Mouse (Mus musculus): Measurements from ENCODE around the gene Nab2. TPM values are rescaled to one million over a fixed set of nuclear protein-coding genes. Genes with fewer than 3 reads are reported as not detected.

Gene Nab2
- polyA plus RNA-seq, 1 experiment, result not detected

DNA sequence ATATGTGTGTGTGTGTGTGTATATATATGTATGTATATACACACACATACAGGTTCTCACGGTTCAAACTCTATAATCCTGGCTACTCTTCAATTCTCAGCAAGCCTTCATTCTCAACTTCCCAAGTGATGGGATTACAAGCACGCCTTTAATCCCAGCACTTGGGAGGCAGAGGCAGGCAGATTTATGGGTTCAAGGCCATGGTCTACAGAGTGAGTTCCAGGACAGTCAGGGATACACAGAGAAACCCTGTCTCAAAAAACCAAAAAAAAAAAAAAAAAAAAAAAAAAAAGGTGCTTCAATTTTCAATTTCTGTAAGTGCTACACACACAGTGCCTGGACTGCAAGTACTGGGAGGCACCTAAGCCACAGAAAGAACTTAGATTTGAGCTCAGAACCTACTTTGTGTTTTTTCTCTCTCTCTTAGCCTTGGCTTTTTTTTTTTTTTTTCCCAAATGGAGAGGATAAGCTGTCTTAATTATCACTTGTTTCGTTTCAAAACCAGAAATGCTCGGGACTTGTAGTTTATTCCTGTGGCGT is 7.6 kb upstream of the Nab2 start:
- Histone ChIP-seq H3K4me1 (ENCODE audit: control insufficient read depth, insufficient read depth, low read length) (peaks cover 7% of the 10 kb centered on the region), H3K27ac (ENCODE audit: insufficient read depth, low read depth, low read length) (no peak overlapping the region), H3K4me3 (ENCODE audit: insufficient read depth, low read depth, low read length) (no peak overlapping the region)
- TF ChIP-seq POLR2A (IDR thresholded peaks at IDR 0.05; ENCODE audit: insufficient read depth, low read depth, low read length) (no peak), CTCF (IDR thresholded peaks at IDR 0.05; ENCODE audit: insufficient read depth, low read depth, low read length) (no peak)
- 43% methylated on average over 5 of the region's 5 CpGs for WGBS

DNA sequence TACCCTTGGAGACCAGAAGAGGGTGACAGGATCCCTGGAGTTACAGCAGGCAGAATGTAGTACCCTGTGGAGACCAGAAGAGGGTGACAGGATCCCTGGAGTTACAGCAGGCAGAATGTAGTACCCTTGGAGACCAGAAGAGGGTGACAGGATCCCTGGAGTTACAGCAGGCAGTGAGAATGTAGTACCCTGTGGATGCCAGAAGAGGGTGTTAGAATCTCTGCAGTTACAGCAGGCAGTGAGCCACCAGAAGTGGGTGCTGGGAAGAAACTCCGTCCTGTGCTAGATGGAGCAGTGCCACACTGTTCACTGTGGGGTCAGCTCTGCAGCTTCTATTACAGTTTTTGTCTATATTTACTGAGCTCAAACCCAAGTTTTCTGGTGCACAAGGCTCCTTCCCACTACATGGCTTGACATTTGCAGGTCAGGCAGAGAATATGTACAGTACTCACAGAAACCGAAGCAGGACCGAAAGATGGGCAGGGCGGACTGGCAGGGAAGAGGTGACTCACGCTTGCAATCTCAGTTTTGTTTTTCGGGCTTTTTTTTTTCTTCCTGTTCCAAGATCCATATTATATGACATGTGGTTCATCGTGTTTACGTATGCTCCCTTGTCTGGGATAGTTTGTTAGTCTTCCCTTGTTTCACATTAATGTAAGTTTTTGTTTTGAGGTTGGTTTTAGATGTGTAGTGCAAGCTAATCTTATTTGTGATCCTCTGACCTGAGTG is 6.6 kb upstream of the Nab2 start:
- WGBS, result 57% methylated on average over 8 of the region's 8 CpGs
- no peak overlapping the region for H3K4me3 ChIP-seq (ENCODE audit: insufficient read depth, low read depth, low read length)
- TF ChIP-seq POLR2A (IDR thresholded peaks at IDR 0.05; ENCODE audit: insufficient read depth, low read depth, low read length) (no peak), CTCF (IDR thresholded peaks at IDR 0.05; ENCODE audit: insufficient read depth, low read depth, low read length) (peak; percentile 59)
- H3K4me1 ChIP-seq (ENCODE audit: control insufficient read depth, insufficient read depth, low read length), result peaks cover 10% of the 10 kb centered on the region
- H3K27ac ChIP-seq (ENCODE audit: insufficient read depth, low read depth, low read length), result no peak overlapping the region

DNA sequence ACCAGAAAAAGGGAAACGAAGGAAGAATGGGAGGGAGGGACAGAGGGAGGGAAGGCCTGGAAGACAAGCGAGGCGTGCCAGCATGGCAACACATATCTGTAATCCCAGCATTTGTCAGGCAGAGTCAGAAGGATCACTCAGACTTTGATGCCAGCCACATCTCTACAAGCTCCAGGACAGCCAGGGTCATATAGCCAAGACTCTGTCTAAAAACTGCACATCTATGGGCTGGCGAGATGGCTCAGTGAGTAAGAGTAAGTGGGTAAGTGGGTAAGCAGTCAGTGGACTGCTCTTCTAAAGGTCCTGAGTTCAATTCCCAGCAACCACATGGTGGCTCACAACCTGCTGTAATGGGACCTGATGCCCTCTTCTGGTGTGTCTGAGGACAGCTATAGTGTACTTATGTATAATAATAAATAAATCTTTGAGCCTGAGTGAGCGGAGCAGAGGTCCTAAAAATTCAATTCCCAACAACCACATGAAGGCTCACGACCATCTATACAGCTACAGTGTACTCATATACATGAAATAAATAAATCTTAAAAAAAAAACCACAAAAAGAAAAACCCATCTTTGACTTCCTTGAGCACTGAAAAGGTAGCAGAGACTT is 5.8 kb upstream of the Nab2 start:
- Histone ChIP-seq H3K4me3 (ENCODE audit: insufficient read depth, low read depth, low read length) (no peak overlapping the region), H3K4me1 (ENCODE audit: control insufficient read depth, insufficient read depth, low read length) (peaks cover 14% of the 10 kb centered on the region), H3K27ac (ENCODE audit: insufficient read depth, low read depth, low read length) (no peak overlapping the region)
- no peak for TF ChIP-seq POLR2A (IDR thresholded peaks at IDR 0.05; ENCODE audit: insufficient read depth, low read depth, low read length)
- TF ChIP-seq CTCF (IDR thresholded peaks at IDR 0.05; ENCODE audit: insufficient read depth, low read depth, low read length), result no peak
- WGBS, result 91% methylated on average over 6 of the region's 6 CpGs

DNA sequence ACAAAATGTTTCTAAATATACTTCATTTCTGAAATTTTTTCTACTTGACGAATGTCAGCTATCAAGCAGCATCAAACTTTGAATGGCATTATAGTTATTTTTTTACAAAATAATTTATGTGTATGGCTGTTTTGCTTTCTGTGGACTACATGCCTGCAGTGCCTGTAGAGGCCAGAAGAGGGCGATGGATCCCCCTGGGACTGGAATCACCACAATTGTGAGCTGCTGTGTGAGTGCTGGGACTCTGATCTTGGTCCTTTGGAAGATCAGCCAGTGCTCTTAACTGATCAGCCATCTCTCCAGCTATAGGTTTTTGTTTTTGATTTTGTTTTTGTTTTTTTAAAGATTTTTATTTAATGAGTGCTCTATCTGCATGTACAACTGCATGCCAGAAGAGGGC is 2.9 kb upstream of the Nab2 start:
- 38% methylated on average over 2 of the region's 2 CpGs for WGBS
- no peak overlapping the region for H3K4me3 ChIP-seq (ENCODE audit: insufficient read depth, low read depth, low read length)
- H3K27ac ChIP-seq (ENCODE audit: insufficient read depth, low read depth, low read length), result no peak overlapping the region
- TF ChIP-seq POLR2A (IDR thresholded peaks at IDR 0.05; ENCODE audit: insufficient read depth, low read depth, low read length), result no peak
- peak; percentile 42; the same call in 1 of the 2 replicates for TF ChIP-seq CTCF (IDR thresholded peaks at IDR 0.05; ENCODE audit: insufficient read depth, low read depth, low read length)
- H3K4me1 ChIP-seq (ENCODE audit: control insufficient read depth, insufficient read depth, low read length), result peaks cover 29% of the 10 kb centered on the region

DNA sequence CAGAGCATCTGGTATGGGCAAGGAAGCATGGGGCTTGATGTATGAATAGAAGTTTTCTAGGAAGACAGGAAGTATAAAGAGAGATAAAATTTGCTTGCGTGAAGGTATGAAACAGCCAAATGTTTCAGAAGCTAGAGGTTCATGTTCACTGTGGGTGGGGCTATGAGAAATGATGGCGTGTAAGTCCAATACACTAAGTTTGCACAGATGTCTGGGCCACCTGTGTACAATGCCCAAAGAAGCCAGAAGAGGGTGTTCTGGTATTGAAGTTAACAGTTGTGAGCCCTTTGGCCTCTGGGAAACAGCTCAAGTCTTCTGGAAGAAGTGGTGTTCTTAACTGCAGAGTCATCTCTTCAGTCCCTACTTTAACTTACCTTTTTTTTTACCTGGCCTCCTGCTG is 1.8 kb upstream of the Nab2 start:
- TF ChIP-seq CTCF (IDR thresholded peaks at IDR 0.05; ENCODE audit: insufficient read depth, low read depth, low read length) (no peak), POLR2A (IDR thresholded peaks at IDR 0.05; ENCODE audit: insufficient read depth, low read depth, low read length) (no peak)

DNA sequence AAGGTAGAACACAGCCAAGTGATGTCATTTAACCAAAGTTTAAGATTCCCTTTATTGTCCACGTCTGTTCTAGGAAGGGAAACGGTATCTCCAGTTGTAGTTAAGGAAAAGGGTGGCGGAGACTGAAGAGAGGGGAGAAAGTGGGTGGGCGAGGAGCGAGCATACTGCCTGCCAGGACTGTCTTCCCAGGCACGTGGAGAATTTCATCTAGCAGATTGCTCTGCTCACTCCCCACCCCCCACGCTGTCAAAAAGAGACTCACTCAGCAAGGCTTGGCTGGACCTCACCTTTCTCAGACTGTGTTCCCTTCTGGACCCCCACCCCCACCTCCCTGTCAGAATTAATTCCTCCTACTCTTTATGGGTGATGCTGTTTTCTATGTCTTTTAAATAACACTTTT is 802 bp upstream of the Nab2 start:
- Histone ChIP-seq H3K27ac (ENCODE audit: insufficient read depth, low read depth, low read length) (peak overlapping the region; percentile 91; the same call in 1 of the 2 replicates), H3K4me1 (ENCODE audit: control insufficient read depth, insufficient read depth, low read length) (peaks cover 43% of the 10 kb centered on the region), H3K4me3 (ENCODE audit: insufficient read depth, low read depth, low read length) (0 out of 2 replicates have a peak overlapping the region, but pooled peaks have one; percentile 3)
- TF ChIP-seq CTCF (IDR thresholded peaks at IDR 0.05; ENCODE audit: insufficient read depth, low read depth, low read length) (no peak), POLR2A (IDR thresholded peaks at IDR 0.05; ENCODE audit: insufficient read depth, low read depth, low read length) (no peak)
- 18% methylated on average over 7 of the region's 7 CpGs for WGBS

More for the DNA sequence above, 1.8 kb upstream of the Nab2 start:
- H3K4me3 ChIP-seq (ENCODE audit: insufficient read depth, low read depth, low read length), result no peak overlapping the region
- no peak overlapping the region for H3K27ac ChIP-seq (ENCODE audit: insufficient read depth, low read depth, low read length)
- H3K4me1 ChIP-seq (ENCODE audit: control insufficient read depth, insufficient read depth, low read length), result peaks cover 35% of the 10 kb centered on the region
- WGBS, result 96% methylated on average over 2 of the region's 2 CpGs

DNA sequence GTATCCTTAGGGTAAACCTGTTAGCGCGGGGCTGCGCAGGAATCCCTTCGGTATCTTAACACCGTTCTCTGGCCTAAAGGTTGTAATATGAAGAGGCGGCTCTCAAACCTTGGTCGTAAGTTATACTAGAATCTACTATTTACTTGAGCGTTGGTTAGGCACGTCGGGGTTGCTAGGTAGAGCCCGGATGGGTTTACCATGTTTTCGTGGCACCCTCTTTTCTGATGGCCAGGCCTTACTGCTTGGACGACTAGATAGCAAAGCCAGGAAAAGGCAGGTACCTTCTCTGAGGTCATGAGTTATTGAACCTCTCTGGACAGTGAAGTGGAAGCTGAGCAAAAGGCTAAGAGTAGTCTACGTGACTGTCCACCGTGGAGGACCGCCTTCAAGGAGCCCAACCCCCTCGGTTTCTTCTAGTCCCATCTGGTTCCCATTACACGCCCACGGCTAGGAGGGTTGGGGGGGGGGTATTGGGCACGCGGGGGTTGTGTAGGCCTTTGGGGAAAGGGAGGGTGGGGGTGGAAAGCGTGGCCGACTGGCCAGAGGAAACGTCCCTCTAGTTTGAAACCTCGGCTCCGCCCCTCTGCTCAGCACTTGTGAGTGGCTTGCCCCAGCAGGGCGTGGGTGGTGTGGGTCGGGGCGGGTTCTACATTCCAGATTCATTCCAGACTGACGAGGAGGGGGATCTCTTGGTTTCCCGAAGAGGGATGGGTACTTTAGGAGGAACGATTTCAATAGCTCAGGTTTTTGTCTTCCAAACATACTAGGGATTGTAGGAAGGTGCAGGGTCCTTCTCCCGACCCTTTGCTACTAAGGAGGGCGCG is 887 bp downstream of the Nab2 start:
- 5% methylated on average over 35 of the region's 35 CpGs for WGBS
- H3K4me1 ChIP-seq (ENCODE audit: control insufficient read depth, insufficient read depth, low read length), result peaks cover 59% of the 10 kb centered on the region
- H3K27ac ChIP-seq (ENCODE audit: insufficient read depth, low read depth, low read length), result peak overlapping the region; percentile 91
- peak overlapping the region; percentile 64 for H3K4me3 ChIP-seq (ENCODE audit: insufficient read depth, low read depth, low read length)
- TF ChIP-seq POLR2A (IDR thresholded peaks at IDR 0.05; ENCODE audit: insufficient read depth, low read depth, low read length), result no peak

DNA sequence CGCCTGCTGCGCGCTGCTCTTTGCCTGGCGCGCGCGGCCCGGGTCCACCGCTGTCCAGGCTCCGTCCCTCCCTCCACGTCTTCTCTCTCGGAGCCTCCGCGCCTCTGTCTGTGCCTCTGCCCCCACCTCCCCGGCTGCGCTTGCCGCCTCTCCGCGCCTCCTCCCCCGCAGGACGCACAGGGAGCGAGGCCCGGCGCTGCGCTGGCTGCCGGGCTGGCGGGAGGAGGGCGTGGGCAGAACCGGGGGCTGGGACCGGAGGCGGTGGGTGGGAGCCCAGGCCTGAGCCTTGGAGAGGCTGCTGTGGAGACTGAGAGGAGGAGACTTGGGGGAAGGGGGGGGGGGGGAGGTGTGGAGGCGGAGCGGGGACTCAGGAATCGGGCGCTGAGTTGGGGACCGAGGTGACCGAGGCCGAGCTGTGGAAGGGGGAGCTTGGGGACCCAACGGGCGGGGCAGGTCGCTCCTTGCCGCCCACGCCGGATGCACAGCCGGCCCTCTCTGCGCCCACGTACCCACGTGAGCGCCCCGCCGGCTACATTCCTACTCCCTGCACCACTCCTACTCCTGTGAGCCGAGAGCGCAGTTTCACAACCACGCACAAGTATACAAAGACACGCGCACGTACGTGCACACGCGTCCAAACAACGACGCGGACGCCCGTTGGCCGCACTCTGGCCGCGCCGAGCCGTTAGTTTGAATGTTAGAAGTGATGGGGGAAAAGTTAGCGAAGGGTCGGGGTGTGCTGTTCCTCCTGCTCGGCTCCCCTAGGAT is 1.7 kb downstream of the Nab2 start, which contains the start of gene Nemp1:
TSS of gene Nemp1 (plus strand) at position 401 of the 768 bp plus-strand sequence.
- under 1% methylated on average over 71 of the region's 73 CpGs for WGBS
- peak within 1 kb of the TSS; percentile 91 for H3K27ac ChIP-seq (ENCODE audit: insufficient read depth, low read depth, low read length)
- peaks cover 67% of the 10 kb centered on the region for H3K4me1 ChIP-seq (ENCODE audit: control insufficient read depth, insufficient read depth, low read length)
- TF ChIP-seq POLR2A (IDR thresholded peaks at IDR 0.05; ENCODE audit: insufficient read depth, low read depth, low read length), result peak; percentile 45
- TF ChIP-seq CTCF (IDR thresholded peaks at IDR 0.05; ENCODE audit: insufficient read depth, low read depth, low read length), result no peak
- peak within 1 kb of the TSS; percentile 64 for H3K4me3 ChIP-seq (ENCODE audit: insufficient read depth, low read depth, low read length)

Measured in olfactory bulb, adult 2 months (tissue).